Mouse (Mus musculus): ENCODE data around the gene Lyl1. TPM values are rescaled to one million over a fixed set of nuclear protein-coding genes. Genes with fewer than 3 reads are reported as not detected.

Gene Lyl1
- polyA plus RNA-seq, 1 experiment from 2014 or later = 5.0 TPM

GRCm38 (mm10) chr8:84704356-84704755 lies 3.1 kb downstream of the Lyl1 start:
- Histone ChIP-seq H3K9ac (ENCODE audit: low read length) (no peak overlapping the region), H3K27me3 (ENCODE audit: control insufficient read depth, insufficient read depth, low read length) (peaks cover 74% of the 10 kb centered on the region), H3K4me2 (ENCODE audit: low read depth, low read length, severe bottlenecking) (peak overlapping the region; percentile 28; the same call in 1 of the 2 replicates), H3K4me3 (ENCODE audit: low read depth, low read length) (no peak overlapping the region; the same call in 1 of the 2 replicates), H3K4me1 (replicated peaks; ENCODE audit: control insufficient read depth, insufficient read depth, low read length) (peaks cover 33% of the 10 kb centered on the region), H3K27ac (ENCODE audit: low read depth, low read length) (no peak overlapping the region), H3K36me3 (ENCODE audit: control insufficient read depth, insufficient read depth, low read length) (no peaks in the 10 kb centered on the region), H3K9me3 (ENCODE audit: control insufficient read depth, low read length) (no peaks in the 10 kb centered on the region)
- DNase-seq (ENCODE audit: low spot score) = peak; percentile 90
- WGBS = 1% methylated on average over 16 of the region's 16 CpGs
- ATAC-seq (replicated peaks; ENCODE audit: low FRiP score) = peak; percentile 52; the same call in 1 of the 2 replicates

GRCm38 (mm10) chr8:84704867-84705831 lies 3.9 kb downstream of the Lyl1 start:
- peak overlapping the region; percentile 24 for H3K4me2 ChIP-seq (ENCODE audit: low read depth, low read length, severe bottlenecking)
- WGBS = 2% methylated on average over 60 of the region's 61 CpGs
- H3K27me3 ChIP-seq (ENCODE audit: control insufficient read depth, insufficient read depth, low read length) = peaks cover 74% of the 10 kb centered on the region
- peaks cover 37% of the 10 kb centered on the region for H3K4me1 ChIP-seq (replicated peaks; ENCODE audit: control insufficient read depth, insufficient read depth, low read length)
- H3K9me3 ChIP-seq (ENCODE audit: control insufficient read depth, low read length) = no peaks in the 10 kb centered on the region
- H3K36me3 ChIP-seq (ENCODE audit: control insufficient read depth, insufficient read depth, low read length) = no peaks in the 10 kb centered on the region
- ATAC-seq (replicated peaks; ENCODE audit: low FRiP score) = no peak
- no peak overlapping the region for H3K27ac ChIP-seq (ENCODE audit: low read depth, low read length)
- DNase-seq (ENCODE audit: low spot score) = peak; percentile 75
- peak overlapping the region; percentile 35 for H3K9ac ChIP-seq (ENCODE audit: low read length)
- H3K4me3 ChIP-seq (ENCODE audit: low read depth, low read length) = peak overlapping the region; percentile 12

- 3% methylated on average over 12 of the region's 12 CpGs for WGBS
Observed at GRCm38 (mm10) chr8:84705960-84706359, 4.7 kb downstream of the Lyl1 start.

DNA sequence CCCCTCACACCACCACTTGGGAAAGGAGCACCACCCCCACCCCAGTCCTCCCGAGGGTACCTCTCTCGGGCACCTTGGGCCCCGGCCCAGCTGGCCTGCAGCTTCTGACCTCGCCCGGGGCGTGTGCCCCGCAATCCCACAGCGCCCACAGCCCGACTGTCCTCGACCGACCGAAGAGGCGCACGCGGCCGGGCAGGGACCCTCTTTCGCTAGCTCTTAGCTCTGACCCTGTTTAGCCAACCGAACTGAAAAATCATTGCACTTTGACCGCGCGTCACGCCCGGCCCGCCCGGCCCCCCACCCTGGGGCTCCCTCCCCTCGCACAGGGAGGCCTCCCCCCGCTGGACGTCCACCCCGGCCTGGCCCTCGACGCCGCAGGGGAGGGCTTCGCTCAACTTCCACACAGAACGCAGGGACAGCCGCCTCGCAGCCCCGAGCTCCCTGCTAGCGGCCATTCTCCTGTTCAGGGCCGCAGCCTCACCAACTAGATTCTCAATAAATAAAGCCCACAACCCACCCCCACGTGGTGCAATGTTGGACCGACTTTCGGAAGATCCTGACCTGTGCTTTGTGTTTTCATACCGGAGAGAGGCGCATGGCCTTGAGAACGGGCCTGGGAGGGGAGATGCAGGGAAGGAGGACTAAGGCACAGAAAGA lies 5.5 kb downstream of the Lyl1 start:
- Histone ChIP-seq H3K9me3 (ENCODE audit: control insufficient read depth, low read length) (no peaks in the 10 kb centered on the region), H3K27ac (ENCODE audit: low read depth, low read length) (no peak overlapping the region), H3K4me3 (ENCODE audit: low read depth, low read length) (peak overlapping the region; percentile 22), H3K27me3 (ENCODE audit: control insufficient read depth, insufficient read depth, low read length) (peaks cover 69% of the 10 kb centered on the region), H3K4me2 (ENCODE audit: low read depth, low read length, severe bottlenecking) (peak overlapping the region; percentile 19), H3K36me3 (ENCODE audit: control insufficient read depth, insufficient read depth, low read length) (no peaks in the 10 kb centered on the region), H3K9ac (ENCODE audit: low read length) (peak overlapping the region; percentile 43), H3K4me1 (replicated peaks; ENCODE audit: control insufficient read depth, insufficient read depth, low read length) (peaks cover 47% of the 10 kb centered on the region)
- ATAC-seq (replicated peaks; ENCODE audit: low FRiP score) = no peak
- DNase-seq (ENCODE audit: low spot score) = peak; percentile 76
- WGBS = under 1% methylated on average over 45 of the region's 45 CpGs

More at GRCm38 (mm10) chr8:84705960-84706359, 4.7 kb downstream of the Lyl1 start:
- H3K4me3 ChIP-seq (ENCODE audit: low read depth, low read length) = peak overlapping the region; percentile 12
- no peak overlapping the region for H3K27ac ChIP-seq (ENCODE audit: low read depth, low read length)
- DNase-seq (ENCODE audit: low spot score) (no peak), ATAC-seq (replicated peaks; ENCODE audit: low FRiP score) (no peak)
- peak overlapping the region; percentile 35 for H3K9ac ChIP-seq (ENCODE audit: low read length)
- H3K4me1 ChIP-seq (replicated peaks; ENCODE audit: control insufficient read depth, insufficient read depth, low read length) = peaks cover 40% of the 10 kb centered on the region
- peaks cover 73% of the 10 kb centered on the region for H3K27me3 ChIP-seq (ENCODE audit: control insufficient read depth, insufficient read depth, low read length)
- no peaks in the 10 kb centered on the region for H3K36me3 ChIP-seq (ENCODE audit: control insufficient read depth, insufficient read depth, low read length)
- no peaks in the 10 kb centered on the region for H3K9me3 ChIP-seq (ENCODE audit: control insufficient read depth, low read length)
- H3K4me2 ChIP-seq (ENCODE audit: low read depth, low read length, severe bottlenecking) = peak overlapping the region; percentile 24; the same call in 1 of the 2 replicates

GRCm38 (mm10) chr8:84707267-84707883 lies 6.1 kb downstream of the Lyl1 start:
- Histone ChIP-seq H3K4me3 (ENCODE audit: low read depth, low read length) (peak overlapping the region; percentile 22), H3K4me1 (replicated peaks; ENCODE audit: control insufficient read depth, insufficient read depth, low read length) (peaks cover 50% of the 10 kb centered on the region), H3K27me3 (ENCODE audit: control insufficient read depth, insufficient read depth, low read length) (peaks cover 63% of the 10 kb centered on the region), H3K9me3 (ENCODE audit: control insufficient read depth, low read length) (no peaks in the 10 kb centered on the region), H3K9ac (ENCODE audit: low read length) (peak overlapping the region; percentile 43), H3K4me2 (ENCODE audit: low read depth, low read length, severe bottlenecking) (peak overlapping the region; percentile 19), H3K36me3 (ENCODE audit: control insufficient read depth, insufficient read depth, low read length) (no peaks in the 10 kb centered on the region), H3K27ac (ENCODE audit: low read depth, low read length) (peak overlapping the region; percentile 53)
- DNase-seq (ENCODE audit: low spot score) (peak; percentile 80), ATAC-seq (replicated peaks; ENCODE audit: low FRiP score) (no peak)
- WGBS = 1% methylated on average over 22 of the region's 22 CpGs

- 0 out of 2 replicates have a peak overlapping the region, but pooled peaks have one; percentile 9 for H3K27ac ChIP-seq (ENCODE audit: low read depth, low read length)
Observed at GRCm38 (mm10) chr8:84708071-84708541, 6.8 kb downstream of the Lyl1 start.

DNA sequence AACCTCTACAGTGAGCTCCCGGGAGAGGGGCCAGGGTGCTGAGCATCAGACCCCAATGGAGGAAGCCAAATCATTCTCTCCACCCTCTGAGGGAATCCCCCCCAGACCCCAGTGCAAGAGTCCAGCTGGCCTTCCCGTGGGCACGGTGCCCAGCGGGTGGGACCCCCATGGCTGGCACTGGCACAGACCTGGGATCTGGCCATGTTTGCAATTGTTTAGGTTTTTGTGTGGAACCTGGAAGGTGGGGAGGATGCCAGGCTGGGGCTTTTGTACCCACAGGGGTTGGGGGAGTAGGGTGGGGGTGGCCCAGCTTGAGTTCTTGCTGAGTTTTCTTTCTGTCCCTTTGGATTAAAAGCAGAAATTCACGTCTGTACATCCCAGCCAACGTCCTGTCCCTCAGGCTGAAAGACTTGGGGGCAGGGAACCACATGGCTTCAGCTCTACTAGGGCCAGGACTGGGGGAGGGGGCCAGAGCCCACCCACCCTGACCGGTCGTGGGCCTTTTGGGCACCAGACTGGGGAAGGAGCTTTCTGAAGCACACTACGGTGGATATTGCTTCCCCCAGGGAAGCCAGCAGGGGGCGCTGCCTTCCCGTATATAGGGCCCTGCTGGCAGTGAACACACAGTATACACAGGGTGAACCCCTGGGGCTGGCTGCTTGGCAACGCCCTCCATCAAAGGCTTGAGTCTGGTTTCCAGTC lies 7.7 kb downstream of the Lyl1 start:
- Histone ChIP-seq H3K9me3 (ENCODE audit: control insufficient read depth, low read length) (no peaks in the 10 kb centered on the region), H3K27me3 (ENCODE audit: control insufficient read depth, insufficient read depth, low read length) (peaks cover 49% of the 10 kb centered on the region), H3K9ac (ENCODE audit: low read length) (peak overlapping the region; percentile 21; the same call in 1 of the 2 replicates), H3K36me3 (ENCODE audit: control insufficient read depth, insufficient read depth, low read length) (no peaks in the 10 kb centered on the region), H3K4me3 (ENCODE audit: low read depth, low read length) (no peak overlapping the region), H3K27ac (ENCODE audit: low read depth, low read length) (no peak overlapping the region), H3K4me2 (ENCODE audit: low read depth, low read length, severe bottlenecking) (no peak overlapping the region), H3K4me1 (replicated peaks; ENCODE audit: control insufficient read depth, insufficient read depth, low read length) (peaks cover 60% of the 10 kb centered on the region)
- peak; percentile 57 for ATAC-seq (replicated peaks; ENCODE audit: low FRiP score)
- peak; percentile 96 for DNase-seq (ENCODE audit: low spot score)
- WGBS = 8% methylated on average over 12 of the region's 12 CpGs

More at GRCm38 (mm10) chr8:84708071-84708541, 6.8 kb downstream of the Lyl1 start:
- Histone ChIP-seq H3K9ac (ENCODE audit: low read length) (peak overlapping the region; percentile 43; the same call in 1 of the 2 replicates), H3K4me3 (ENCODE audit: low read depth, low read length) (no peak overlapping the region), H3K27me3 (ENCODE audit: control insufficient read depth, insufficient read depth, low read length) (peaks cover 55% of the 10 kb centered on the region), H3K4me1 (replicated peaks; ENCODE audit: control insufficient read depth, insufficient read depth, low read length) (peaks cover 53% of the 10 kb centered on the region), H3K4me2 (ENCODE audit: low read depth, low read length, severe bottlenecking) (peak overlapping the region; percentile 22), H3K36me3 (ENCODE audit: control insufficient read depth, insufficient read depth, low read length) (no peaks in the 10 kb centered on the region), H3K9me3 (ENCODE audit: control insufficient read depth, low read length) (no peaks in the 10 kb centered on the region)
- 2% methylated on average over 15 of the region's 15 CpGs for WGBS
- peak; percentile 66 for DNase-seq (ENCODE audit: low spot score)
- ATAC-seq (replicated peaks; ENCODE audit: low FRiP score) = no peak

Measured in forebrain, embryonic 11.5 days (tissue).